Mouse (Mus musculus) G1E (cell line): ENCODE measurements at regions not wholly inside any gene's neighbourhood (a gene's known extent, or its start where the extent isn't known, plus 50 kb on each side); places are given as distances from the start of the nearest gene placed in this dataset.

Experiments used
- ATAC-seq: 2 replicates; pipeline ENCODE4 v1.8.0; 2016; ENCODE audit warnings: mild to moderate bottlenecking; ENCODE audit not compliant: insufficient number of reproducible peaks, poor library complexity, low FRiP score, severe bottlenecking; ENCODE audit errors: extremely low read depth
- DNase-seq: peaks from one replicate; pipeline ENCODE4 v3.0.0; 2012; ENCODE audit warnings: low spot score
- H3K27me3 ChIP-seq: 2 replicates; pipeline ENCODE4 v1.6.1; 2012; ENCODE audit warnings: mild to moderate bottlenecking, low read length, inconsistent platforms; ENCODE audit not compliant: insufficient read depth
- H3K36me3 ChIP-seq: replicated peaks from 2 replicates; pipeline ENCODE3; 2012; ENCODE audit warnings: mild to moderate bottlenecking, inconsistent platforms
- H3K4me1 ChIP-seq: 2 replicates; pipeline ENCODE4 v1.6.1; 2012; ENCODE audit warnings: low read depth, low read length, inconsistent platforms, mixed read lengths; ENCODE audit not compliant: insufficient read depth
- H3K4me3 ChIP-seq: 2 replicates; pipeline ENCODE4 v1.5.1; 2012; ENCODE audit warnings: low read depth, mild to moderate bottlenecking, inconsistent platforms, low read length, moderate library complexity, mixed read lengths
- H3K9me3 ChIP-seq: replicated peaks from 2 replicates; pipeline ENCODE4 v1.6.1; 2012; ENCODE audit warnings: inconsistent platforms
- CTCF ChIP-seq: IDR thresholded peaks from 2 replicates; pipeline ENCODE4 v1.5.1; 2012; ENCODE audit warnings: low read depth, low read length, inconsistent platforms, mixed read lengths
- GATA1 ChIP-seq: IDR thresholded peaks from 2 replicates; pipeline ENCODE4 v1.6.1; 2012; ENCODE audit warnings: borderline replicate concordance, low read length, inconsistent platforms, mixed read lengths
- GATA2 ChIP-seq: IDR thresholded peaks from 2 replicates; pipeline ENCODE4 v1.6.1; 2012; ENCODE audit warnings: low read depth, low read length, inconsistent platforms, borderline replicate concordance
- POLR2AphosphoS5 ChIP-seq: IDR thresholded peaks from 2 replicates; pipeline ENCODE4 v1.6.1; 2012; ENCODE audit warnings: low read depth, low read length, inconsistent platforms; ENCODE audit not compliant: insufficient replicate concordance
- TAL1 ChIP-seq: conservative IDR thresholded peaks from 2 replicates; pipeline ENCODE4 v1.6.1; 2012; ENCODE audit warnings: low read depth, low read length, inconsistent platforms, mixed read lengths

GRCm38 (mm10) chr13:59246070-59246469 is 339.0 kb downstream of the Agtpbp1 start:
- TF ChIP-seq GATA2 (no peak), CTCF (no peak), GATA1 (no peak), POLR2AphosphoS5 (no peak), TAL1 (no peak)
- no peak for ATAC-seq
- Histone ChIP-seq H3K4me1 (no peaks in the 10 kb centered on the region), H3K27me3 (no peaks in the 10 kb centered on the region), H3K4me3 (no peak overlapping the region), H3K9me3 (peaks cover 53% of the 10 kb centered on the region), H3K36me3 (no peaks in the 10 kb centered on the region)
- no peak for DNase-seq

GRCm38 (mm10) chr13:59244622-59245021 is 340.4 kb downstream of the Agtpbp1 start:
- Histone ChIP-seq H3K27me3 (no peaks in the 10 kb centered on the region), H3K4me3 (no peak overlapping the region), H3K4me1 (no peaks in the 10 kb centered on the region), H3K36me3 (no peaks in the 10 kb centered on the region), H3K9me3 (peaks cover 60% of the 10 kb centered on the region)
- DNase-seq (no peak), ATAC-seq (no peak)
- no peak for TF ChIP-seq POLR2AphosphoS5
- no peak for TF ChIP-seq GATA2
- no peak for TF ChIP-seq TAL1
- no peak for TF ChIP-seq GATA1
- TF ChIP-seq CTCF: no peak

GRCm38 (mm10) chr13:59242671-59243070 is 342.4 kb downstream of the Agtpbp1 start:
- no peak for TF ChIP-seq POLR2AphosphoS5
- no peak for TF ChIP-seq GATA1
- TF ChIP-seq CTCF: no peak
- TF ChIP-seq TAL1: no peak
- TF ChIP-seq GATA2: no peak
- H3K9me3 ChIP-seq: peaks cover 60% of the 10 kb centered on the region
- H3K27me3 ChIP-seq: no peaks in the 10 kb centered on the region
- ATAC-seq (no peak), DNase-seq (no peak)
- no peaks in the 10 kb centered on the region for H3K36me3 ChIP-seq
- no peaks in the 10 kb centered on the region for H3K4me1 ChIP-seq
- no peak overlapping the region for H3K4me3 ChIP-seq

- Histone ChIP-seq H3K36me3 (no peaks in the 10 kb centered on the region), H3K27me3 (no peaks in the 10 kb centered on the region), H3K4me3 (no peak overlapping the region), H3K4me1 (no peaks in the 10 kb centered on the region), H3K9me3 (peaks cover 47% of the 10 kb centered on the region)
- ATAC-seq (no peak), DNase-seq (no peak)
- TF ChIP-seq TAL1 (no peak), GATA2 (no peak), POLR2AphosphoS5 (no peak), CTCF (no peak), GATA1 (no peak)
These were observed 346.3 kb downstream of the Agtpbp1 start for GRCm38 (mm10) chr13:59238696-59239095.

GRCm38 (mm10) chr13:59235836-59236235 is 349.2 kb downstream of the Agtpbp1 start:
- TF ChIP-seq POLR2AphosphoS5 (no peak), GATA2 (no peak), CTCF (no peak), GATA1 (no peak), TAL1 (no peak)
- H3K36me3 ChIP-seq: no peaks in the 10 kb centered on the region
- no peak for ATAC-seq
- H3K9me3 ChIP-seq: peaks cover 54% of the 10 kb centered on the region
- DNase-seq: no peak
- H3K27me3 ChIP-seq: no peaks in the 10 kb centered on the region
- H3K4me3 ChIP-seq: no peak overlapping the region
- H3K4me1 ChIP-seq: no peaks in the 10 kb centered on the region

- Histone ChIP-seq H3K27me3 (no peaks in the 10 kb centered on the region), H3K9me3 (peaks cover 61% of the 10 kb centered on the region), H3K4me1 (no peaks in the 10 kb centered on the region), H3K4me3 (no peak overlapping the region), H3K36me3 (no peaks in the 10 kb centered on the region)
- ATAC-seq (no peak), DNase-seq (no peak)
- TF ChIP-seq GATA2: no peak
- TF ChIP-seq POLR2AphosphoS5: no peak
- TF ChIP-seq TAL1: no peak
- TF ChIP-seq CTCF: no peak
- TF ChIP-seq GATA1: no peak
These were observed 355.9 kb downstream of the Agtpbp1 start for GRCm38 (mm10) chr13:59229111-59229541.

- no peak for TF ChIP-seq GATA2
- TF ChIP-seq POLR2AphosphoS5: no peak
- TF ChIP-seq CTCF: no peak
- TF ChIP-seq TAL1: no peak
- TF ChIP-seq GATA1: no peak
- ATAC-seq (no peak), DNase-seq (no peak)
- Histone ChIP-seq H3K9me3 (peaks cover 58% of the 10 kb centered on the region), H3K36me3 (no peaks in the 10 kb centered on the region), H3K27me3 (no peaks in the 10 kb centered on the region), H3K4me1 (no peaks in the 10 kb centered on the region), H3K4me3 (no peak overlapping the region)
These were observed 356.8 kb downstream of the Agtpbp1 start for GRCm38 (mm10) chr13:59228059-59228830.
